22 mouse cellular contexts compared by ENCODE assay signal in the genomic region with DNA sequence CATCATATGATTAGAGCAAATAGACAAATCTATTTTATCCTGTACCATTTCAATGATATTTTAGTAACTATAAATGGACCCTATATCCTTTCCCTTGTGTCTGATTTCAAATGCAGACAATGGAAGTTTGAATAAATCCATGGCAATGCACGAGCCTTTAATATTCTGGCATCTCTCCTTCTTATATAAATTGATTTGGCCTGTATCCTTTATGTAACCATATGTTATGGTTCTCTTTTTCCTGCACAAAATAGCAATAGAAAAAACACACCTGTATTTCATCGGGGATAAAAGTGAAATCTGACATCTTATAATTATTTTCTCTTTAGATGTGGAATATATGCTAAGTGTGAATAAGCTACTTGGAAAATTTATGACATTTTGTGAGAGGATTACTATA.
"Had no signal": no experiment of that assay in that cellular context is flagged by ENCODE, and none has a peak within 500 bp of the region (broad histone marks: within the 10 kb centered on the region; RNA-seq: fewer than 3 reads in every experiment).

No protein-coding gene starts in this region.

- DNase-seq: heart, postnatal 10 days; heart, postnatal 14 days; heart, postnatal 36 days; heart, postnatal 4 days; kidney, adult 11 months; kidney, adult 18-20 months; kidney, adult 2 months; kidney, adult 8-10 months; kidney, adult 9 months; kidney, postnatal 10 days; kidney, postnatal 14 days; kidney, postnatal 25 days; kidney, postnatal 36 days; kidney, postnatal 4 days; layer of hippocampus, adult 9-11 months; layer of hippocampus, postnatal 36 days had no signal

- ATAC-seq: hindbrain, embryonic 16.5 days; hindbrain, postnatal 0 days; inflammation-experienced regulatory T-cells, adult 6 months; intestine, embryonic 15.5 days; intestine, embryonic 16.5 days; intestine, postnatal 0 days had no signal
